Mouse (Mus musculus): Measurements from ENCODE around the gene Hoxa9.

The Hoxa9 gene

DNA sequence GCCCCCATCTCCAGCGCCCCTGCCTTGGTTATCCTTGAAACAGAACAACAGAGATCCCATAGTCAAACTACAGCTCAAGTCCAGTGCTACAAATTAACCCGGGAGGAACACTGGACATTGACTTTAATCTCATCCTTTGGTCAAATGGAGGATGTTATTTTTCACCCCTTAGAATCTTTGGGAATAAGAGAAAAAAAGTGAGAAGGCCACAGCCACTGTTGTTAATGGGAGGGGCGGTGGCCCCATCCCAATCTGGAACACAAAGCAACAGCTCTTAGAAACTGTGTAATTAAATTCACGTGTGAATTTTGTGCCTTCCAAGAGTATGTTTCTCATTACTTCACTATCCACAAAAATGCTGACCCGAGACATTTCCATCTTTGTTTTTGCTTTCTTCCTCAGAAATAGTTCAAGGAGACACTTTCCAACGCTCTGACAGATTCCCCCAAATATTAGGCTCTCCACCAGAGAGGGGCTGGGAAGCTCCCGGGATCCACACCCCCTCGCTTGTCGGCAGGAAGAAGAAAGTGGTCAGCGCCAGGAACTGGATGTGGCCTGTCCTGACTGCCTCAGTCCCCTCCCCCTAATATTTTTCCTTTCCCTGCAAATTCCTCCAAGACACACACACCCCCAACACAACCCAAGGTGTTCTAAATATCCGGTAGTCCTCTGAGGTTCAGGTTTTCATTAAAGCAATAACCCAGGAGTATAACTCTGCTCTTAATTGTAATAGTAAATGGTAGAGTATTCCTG lies 3.2 kb downstream of the Hoxa9 start:
- no peak for DNase-seq

DNA sequence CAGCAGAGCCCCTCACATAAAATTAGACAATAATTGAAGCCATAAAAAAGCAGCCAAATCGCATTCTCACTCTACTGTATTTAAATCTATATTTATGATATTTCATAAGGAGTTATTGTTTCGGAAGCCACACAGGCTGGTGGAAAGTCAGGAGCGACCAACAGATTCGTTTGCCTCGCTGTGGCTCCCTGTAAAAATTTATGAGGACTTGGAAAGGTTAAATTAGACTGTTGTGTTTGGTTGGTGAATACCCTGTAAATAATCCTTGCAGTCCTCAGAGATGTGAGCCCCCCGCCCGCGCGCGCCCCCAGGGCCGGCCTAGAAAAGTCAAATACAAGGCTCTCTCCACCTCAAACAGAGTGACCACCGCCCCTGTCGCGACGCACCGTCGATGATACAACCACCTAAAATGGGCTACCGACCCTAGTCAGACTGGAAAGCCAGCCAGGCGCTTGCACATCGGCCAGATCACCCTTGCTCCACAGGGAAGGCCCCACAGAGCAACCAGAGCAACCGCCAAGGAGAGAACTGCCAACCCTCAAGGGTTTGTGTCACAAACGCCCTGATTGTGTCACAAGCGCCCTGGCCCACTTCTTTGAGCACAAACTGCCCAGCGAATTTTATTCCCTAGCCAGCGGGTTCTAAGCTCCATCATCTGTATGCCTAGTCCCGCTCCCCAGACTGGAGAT lies 4.2 kb downstream of the Hoxa9 start:
- no peak for DNase-seq

GRCm38 (mm10) chr6:52225612-52226568 lies 5.0 kb downstream of the Hoxa9 start:
- no peak for DNase-seq

DNA sequence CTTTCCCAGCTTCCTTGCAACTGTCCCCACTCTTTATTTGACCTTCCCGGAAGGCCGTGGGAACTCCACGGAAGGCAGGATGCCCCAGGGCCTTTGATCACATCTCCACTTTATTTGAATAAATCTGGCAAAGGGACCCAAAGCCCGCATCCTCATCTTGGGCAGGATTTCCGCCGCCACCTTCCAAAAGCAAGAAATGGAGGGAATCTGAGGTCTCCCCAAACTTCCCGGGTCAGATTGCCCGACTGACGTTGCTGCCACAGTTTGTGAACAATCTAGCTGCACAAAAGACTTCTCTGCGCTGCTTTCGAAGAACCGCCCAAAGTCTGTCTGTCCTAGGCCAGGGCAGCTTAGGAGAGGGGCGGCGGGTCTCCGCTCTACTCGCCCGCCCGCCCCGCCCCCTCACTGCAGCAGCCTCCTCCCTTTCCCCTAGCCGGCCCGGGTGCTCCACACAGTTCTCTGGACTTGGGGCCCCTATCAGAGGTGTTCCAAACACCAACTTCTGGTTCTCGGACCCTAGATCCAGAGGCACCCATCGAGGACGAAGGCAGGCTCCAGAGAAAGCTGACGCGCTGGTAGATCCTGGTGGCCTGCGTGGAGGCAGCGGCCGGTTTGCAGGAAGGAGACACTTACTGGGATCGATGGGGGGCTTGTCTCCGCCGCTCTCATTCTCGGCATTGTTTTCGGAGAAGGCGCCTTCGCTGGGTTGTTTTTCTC lies 5.8 kb downstream of the Hoxa9 start:
- no peak for DNase-seq

GRCm38 (mm10) chr6:52223939-52224760 lies 6.7 kb downstream of the Hoxa9 start:
- no peak for DNase-seq

DNA sequence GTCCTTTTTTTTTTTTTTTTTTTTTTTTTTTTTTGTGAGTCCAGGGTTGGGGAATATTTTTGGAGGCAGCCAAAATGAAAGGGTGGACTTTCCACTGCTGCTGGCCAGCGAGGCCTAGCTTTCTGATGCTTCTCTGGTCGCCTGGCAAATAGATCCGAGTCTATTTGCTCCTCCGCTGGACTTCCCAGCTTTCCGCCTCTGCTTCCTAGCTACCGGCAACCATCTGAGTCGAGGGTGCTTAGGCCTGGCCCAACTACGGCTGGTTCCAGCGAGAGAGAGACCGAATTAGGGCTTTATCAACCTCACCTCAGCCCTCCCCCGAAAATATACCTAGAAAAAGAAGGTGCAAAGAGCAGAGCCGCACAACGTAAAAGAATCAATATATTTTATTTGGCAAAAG lies 8.2 kb downstream of the Hoxa9 start:
- no peak for DNase-seq

DNA sequence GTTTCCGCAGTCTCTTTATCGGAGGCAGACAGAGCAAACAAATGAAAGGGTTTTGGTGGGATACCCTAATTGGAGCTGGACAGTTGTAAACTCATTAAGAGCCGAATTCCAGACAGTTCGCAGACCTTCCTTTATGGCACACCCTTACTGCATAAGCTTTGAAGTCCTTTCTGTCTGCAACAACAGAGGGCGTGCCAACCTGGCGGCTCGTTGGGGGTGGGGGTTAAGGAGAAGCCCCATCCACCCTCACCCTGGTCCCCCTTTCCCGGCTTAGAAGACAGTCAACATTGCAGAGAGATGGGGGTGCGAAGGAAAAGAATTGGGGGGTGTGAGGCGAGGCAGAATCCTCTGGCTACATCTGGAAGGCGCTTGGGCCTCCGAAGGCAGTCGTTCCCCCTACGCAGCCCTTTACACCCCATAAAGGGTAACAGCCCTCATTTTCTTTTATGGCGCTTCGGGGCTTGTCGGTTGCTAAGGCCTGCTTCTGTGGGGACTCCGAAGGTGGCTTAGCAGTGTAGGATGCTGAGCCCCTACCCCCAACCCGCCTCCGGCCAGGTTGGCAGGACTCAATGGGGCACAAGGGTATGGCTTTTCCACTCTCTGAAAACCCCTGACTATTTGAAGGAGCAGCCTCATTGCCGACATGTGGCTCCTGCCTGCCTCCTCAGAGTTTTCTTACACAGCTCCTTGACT lies 8.8 kb downstream of the Hoxa9 start:
- DNase-seq = no peak

- peak; percentile 80 for DNase-seq
Measured at GRCm38 (mm10) chr6:52221337-52221992, 9.4 kb downstream of the Hoxa9 start, which contains the start of gene Hoxa7. Gene Hoxa7, minus strand, starts transcription at chr6:52221854.

- no peak for DNase-seq
Measured at GRCm38 (mm10) chr6:52220865-52221310, 10.0 kb downstream of the Hoxa9 start.

DNA sequence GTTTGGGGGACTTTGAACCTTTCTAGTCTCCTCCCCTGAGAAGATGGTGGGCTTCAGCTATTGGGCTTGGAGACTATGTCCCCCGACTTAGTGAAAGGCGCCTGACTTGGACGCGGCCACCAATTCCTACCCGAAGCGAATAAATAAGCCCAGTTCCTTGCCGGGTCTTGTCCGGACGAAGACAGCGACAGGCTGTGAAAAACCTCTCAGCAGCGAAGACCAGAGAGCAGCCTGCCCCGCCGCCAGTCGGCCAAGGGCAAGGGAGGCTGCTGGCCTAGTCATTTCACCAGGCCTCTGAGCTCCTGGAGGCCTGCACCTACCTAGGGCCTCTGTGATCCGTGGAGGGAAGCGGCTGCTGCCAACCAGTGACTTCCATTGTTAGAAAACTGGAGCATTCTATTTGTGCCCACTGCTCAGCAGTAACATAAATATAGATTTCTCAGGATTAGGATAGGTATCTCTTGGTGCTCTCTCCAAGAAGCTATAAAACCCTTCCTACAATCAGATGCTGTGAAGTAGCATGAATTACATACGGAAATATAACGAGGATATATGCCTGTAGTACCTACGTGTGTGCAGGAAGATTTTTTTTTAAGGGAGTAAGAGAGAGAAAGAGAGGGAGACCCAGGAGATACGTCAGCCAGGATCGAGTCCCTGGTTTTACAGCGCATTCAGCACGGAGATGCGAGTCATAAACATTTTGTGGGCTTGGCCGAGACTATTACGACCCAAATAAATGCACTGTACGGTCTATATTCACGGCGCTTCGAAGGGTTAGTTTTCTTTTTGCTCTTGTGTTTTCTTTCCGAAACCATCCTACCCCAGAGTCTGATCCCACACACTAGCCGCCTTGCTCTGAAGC lies 10.7 kb downstream of the Hoxa9 start:
- no peak for DNase-seq

- no peak for DNase-seq
Measured at GRCm38 (mm10) chr6:52219234-52219942, 11.5 kb downstream of the Hoxa9 start.

DNA sequence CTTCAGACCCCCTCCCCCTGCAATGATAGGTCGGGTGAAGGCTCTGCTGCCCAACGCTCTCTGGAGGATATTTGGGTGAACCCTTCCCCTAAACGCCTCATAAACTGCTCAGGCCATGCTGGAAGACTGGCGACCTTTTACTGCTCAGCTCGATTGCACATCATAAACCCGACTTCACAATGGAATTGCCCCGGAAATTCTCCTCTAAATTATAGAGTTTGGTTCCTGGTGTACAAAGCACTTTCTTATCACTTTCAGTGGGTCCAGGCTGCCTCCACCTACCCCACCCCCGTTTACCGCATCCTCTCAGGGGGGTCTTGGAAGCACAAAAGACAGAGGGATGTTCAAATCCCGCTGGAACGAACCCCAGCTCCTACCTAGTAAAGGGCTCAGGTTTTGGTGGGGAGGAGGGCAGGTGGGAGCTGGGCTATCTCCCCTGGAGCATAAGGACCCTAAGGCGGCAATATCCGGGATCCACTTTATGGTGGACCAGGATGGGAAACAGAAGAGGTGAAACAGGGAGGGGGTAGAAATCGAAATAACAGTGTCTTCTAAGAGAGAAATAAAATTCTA lies 12.2 kb downstream of the Hoxa9 start:
- DNase-seq = no peak

DNA sequence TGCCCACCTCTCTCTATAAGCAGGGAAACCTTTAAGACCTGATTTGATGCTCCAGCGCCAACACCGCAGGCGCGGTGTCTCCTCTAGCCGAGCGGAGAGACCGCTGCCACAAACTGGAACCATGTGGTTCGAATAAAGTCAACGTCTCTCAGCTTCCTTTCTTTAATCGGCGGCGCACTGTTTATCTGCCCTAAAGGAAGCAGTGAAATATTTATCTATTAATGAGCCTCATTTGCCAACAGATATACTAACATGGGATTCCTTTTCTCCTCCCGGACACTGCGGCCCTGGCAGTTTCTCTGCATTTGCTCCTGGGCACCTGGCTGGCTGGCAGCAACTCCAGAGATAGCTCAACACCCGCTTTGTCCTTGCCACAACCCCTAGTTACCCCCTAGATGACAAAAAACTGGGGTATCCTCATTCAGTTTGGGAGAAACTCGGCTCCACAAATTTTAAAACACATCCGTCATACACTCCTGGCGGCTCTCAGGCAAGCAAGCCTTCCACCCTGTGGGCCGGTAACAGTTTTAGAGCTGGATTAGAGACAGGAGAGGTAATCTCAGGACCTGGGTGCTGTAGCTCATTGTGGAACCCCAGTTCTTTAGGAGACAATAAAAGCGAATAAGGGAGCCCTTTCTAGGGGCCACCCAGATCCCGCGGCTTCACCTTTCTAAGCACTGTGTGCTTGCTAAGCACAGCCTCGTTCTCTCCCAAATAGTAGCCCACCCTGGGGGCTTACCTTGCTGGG lies 12.8 kb downstream of the Hoxa9 start:
- DNase-seq = no peak

DNA sequence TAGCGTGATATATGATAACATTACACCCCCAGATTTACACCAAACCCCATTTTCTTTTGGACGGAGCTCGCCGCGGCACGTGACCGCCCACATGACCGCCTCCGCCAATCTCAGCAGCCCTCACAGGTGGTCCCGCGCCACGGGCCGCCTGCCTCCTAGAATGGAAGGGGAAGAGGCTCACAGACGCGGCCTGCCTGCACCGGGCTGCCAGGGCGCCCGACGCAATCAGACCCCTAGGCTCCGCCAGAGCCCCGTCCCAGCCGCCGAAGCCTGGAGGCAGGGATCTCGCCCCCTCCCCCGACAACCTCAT lies 13.5 kb downstream of the Hoxa9 start:
- no peak for DNase-seq

DNA sequence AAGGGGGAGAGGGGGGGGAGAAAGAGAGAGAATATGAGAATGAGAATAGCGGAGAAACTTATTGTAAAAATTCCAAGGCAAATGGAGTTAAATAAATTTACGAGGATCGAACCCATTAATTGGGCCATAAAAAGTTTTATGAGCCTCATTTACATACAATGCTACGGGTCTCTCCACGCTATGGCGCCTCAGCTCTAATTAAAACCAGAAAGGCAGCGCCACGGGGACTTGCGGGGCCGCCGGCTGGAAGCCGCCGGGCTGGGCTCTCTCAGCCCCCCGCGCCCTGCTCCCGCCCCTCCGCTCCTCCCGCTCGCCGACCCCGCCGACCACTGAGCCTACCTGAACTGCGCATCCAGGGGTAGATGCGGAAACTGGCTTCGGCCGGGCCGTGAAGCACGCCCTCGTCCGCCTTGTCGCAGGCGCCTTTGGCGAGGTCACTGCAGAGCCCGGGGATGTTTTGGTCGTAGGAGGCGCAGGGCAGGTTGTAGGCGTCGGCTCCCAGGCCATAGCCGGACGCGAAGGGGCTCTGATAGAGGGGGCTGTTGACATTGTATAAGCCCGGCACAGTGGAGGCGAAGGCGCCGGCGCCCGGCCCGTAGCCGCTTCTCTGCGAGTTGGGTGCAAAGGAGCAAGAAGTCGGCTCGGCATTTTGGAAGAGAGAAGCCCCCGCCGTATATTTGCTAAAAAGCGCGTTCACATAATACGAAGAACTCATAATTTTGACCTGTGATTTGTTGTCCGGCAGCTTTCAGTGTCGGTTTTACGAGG lies 14.0 kb downstream of the Hoxa9 start:
- DNase-seq = no peak

- DNase-seq = no peak
Measured at GRCm38 (mm10) chr6:52215771-52216535, 14.9 kb downstream of the Hoxa9 start.
